Mouse (Mus musculus) CH12.LX (cell line): ENCODE data around the gene Ythdf2. TPM values are rescaled to one million over a fixed set of nuclear protein-coding genes. Genes with fewer than 3 reads are reported as not detected.
"Not testable (repeated sequence)": the region's sequence is repeated elsewhere in the genome, so short reads cannot be mapped to it uniquely, and the experiment has no call there.

Experiments
- DNase-seq: peaks from one replicate; pipeline ENCODE4 v3.0.0-alpha.2; 2013; ENCODE audit errors: extremely low read depth
- H3K27ac ChIP-seq: 2 replicates; pipeline ENCODE4 v1.5.1; 2012; ENCODE audit warnings: low read depth, mild to moderate bottlenecking, control low read depth, moderate library complexity; ENCODE audit not compliant: insufficient read depth
- H3K27me3 ChIP-seq: replicated peaks from 2 replicates; pipeline ENCODE3; 2012; ENCODE audit warnings: inconsistent platforms
- H3K36me3 ChIP-seq, 2 experiments: replicated peaks in 1 of 2; 2 replicates each; pipeline versions ENCODE3 to v1.6.1; 2012; ENCODE audit warnings: inconsistent platforms in 1 of 2, low read length in 1 of 2, mild to moderate bottlenecking in 1 of 2, mixed read lengths in 1 of 2, moderate library complexity in 1 of 2; ENCODE audit not compliant: control insufficient read depth in 1 of 2, insufficient read depth in 1 of 2
- H3K4me1 ChIP-seq, 2 experiments: 2 replicates each; pipeline ENCODE4 v1.6.1; 2012; ENCODE audit warnings: inconsistent platforms in 1 of 2, moderate library complexity in 1 of 2; ENCODE audit not compliant: insufficient read depth in 2 of 2, control insufficient read depth in 1 of 2
- H3K4me2 ChIP-seq: 2 replicates; pipeline ENCODE4 v1.6.1; 2012; ENCODE audit warnings: low read depth, mild to moderate bottlenecking, control low read depth; ENCODE audit not compliant: poor library complexity, insufficient read depth, severe bottlenecking
- H3K4me3 ChIP-seq, 3 experiments: fragments of 150-350 bp in 1 of 3; sonication (generic) in 1 of 3; replicated peaks in 1 of 3; 2 replicates each; pipeline versions ENCODE3 to v1.5.1; 2011 to 2012; ENCODE audit warnings: low read depth in 2 of 3, low read length in 2 of 3, mild to moderate bottlenecking in 2 of 3, moderate library complexity in 2 of 3, control low read depth in 1 of 3, improper control_type of control experiment in 1 of 3, inconsistent platforms in 1 of 3, mixed read lengths in 1 of 3; ENCODE audit not compliant: poor library complexity in 1 of 3
- H3K79me2 ChIP-seq: replicated peaks from 2 replicates; pipeline ENCODE4 v1.6.1; 2012; ENCODE audit warnings: mild to moderate bottlenecking, moderate library complexity; ENCODE audit not compliant: control insufficient read depth, poor library complexity, insufficient read depth, severe bottlenecking; ENCODE audit errors: extremely low read depth
- H3K9ac ChIP-seq: 2 replicates; pipeline ENCODE4 v1.6.1; 2012; ENCODE audit warnings: low read depth, mild to moderate bottlenecking, control low read depth, moderate library complexity; ENCODE audit not compliant: insufficient read depth
- H3K9me3 ChIP-seq: replicated peaks from 2 replicates; pipeline ENCODE3; 2012; ENCODE audit warnings: low read length, inconsistent platforms, mixed read lengths
- CHD2 ChIP-seq: IDR thresholded peaks from 2 replicates; pipeline ENCODE4 v1.6.1; 2011; ENCODE audit warnings: low read length, improper control_type of control experiment
- ELF1 ChIP-seq: IDR thresholded peaks from 2 replicates; pipeline ENCODE4 v1.6.1; 2014; ENCODE audit warnings: low read depth, mild to moderate bottlenecking, inconsistent platforms, low read length, improper control_type of control experiment
- IRF4 ChIP-seq: IDR thresholded peaks from 2 replicates; pipeline ENCODE4 v1.6.1; 2014; ENCODE audit warnings: low read depth, mild to moderate bottlenecking, inconsistent platforms, low read length, improper control_type of control experiment
- JUND ChIP-seq: conservative IDR thresholded peaks from 2 replicates; pipeline ENCODE4 v1.6.1; 2011; ENCODE audit warnings: low read depth, low read length, improper control_type of control experiment
- KAT2A ChIP-seq: IDR thresholded peaks from 2 replicates; pipeline ENCODE4 v1.6.1; 2012; ENCODE audit warnings: low read length, improper control_type of control experiment, inconsistent platforms; ENCODE audit not compliant: insufficient replicate concordance
- MAFK ChIP-seq: IDR thresholded peaks from 2 replicates; pipeline ENCODE4 v1.6.1; 2011; ENCODE audit warnings: low read length, improper control_type of control experiment; ENCODE audit not compliant: insufficient replicate concordance
- MAX ChIP-seq: IDR thresholded peaks from 2 replicates; pipeline ENCODE4 v1.6.1; 2011; ENCODE audit warnings: low read length, improper control_type of control experiment
- MYC ChIP-seq: IDR thresholded peaks from 2 replicates; pipeline ENCODE4 v1.6.1; 2011; ENCODE audit warnings: low read depth, mild to moderate bottlenecking, improper control_type of control experiment, low read length
- NELFE ChIP-seq: IDR thresholded peaks from 2 replicates; pipeline ENCODE4 v1.6.1; 2011; ENCODE audit warnings: low read depth, low read length, improper control_type of control experiment
- NRF1 ChIP-seq: IDR thresholded peaks from 2 replicates; pipeline ENCODE4 v1.6.1; 2014; ENCODE audit warnings: low read depth, mild to moderate bottlenecking, inconsistent platforms, low read length, improper control_type of control experiment, moderate library complexity
- RAD21 ChIP-seq: IDR thresholded peaks from 2 replicates; pipeline ENCODE4 v1.6.1; 2011; ENCODE audit warnings: low read depth, mild to moderate bottlenecking, low read length, improper control_type of control experiment, moderate library complexity
- RCOR1 ChIP-seq: conservative IDR thresholded peaks from 2 replicates; pipeline ENCODE4 v1.6.1; 2012; ENCODE audit warnings: low read depth, mild to moderate bottlenecking, inconsistent platforms, low read length, improper control_type of control experiment
- SMC3 ChIP-seq: IDR thresholded peaks from 2 replicates; pipeline ENCODE4 v1.6.1; 2011; ENCODE audit warnings: low read depth, low read length, improper control_type of control experiment
- TCF12 ChIP-seq: IDR thresholded peaks from 2 replicates; pipeline ENCODE4 v1.6.1; 2014; ENCODE audit warnings: low read depth, mild to moderate bottlenecking, inconsistent platforms, low read length, improper control_type of control experiment
- UBTF ChIP-seq: IDR thresholded peaks from 2 replicates; pipeline ENCODE4 v1.6.1; 2012; ENCODE audit warnings: low read depth, mild to moderate bottlenecking, inconsistent platforms, low read length, improper control_type of control experiment, moderate library complexity
- USF1 ChIP-seq: IDR thresholded peaks from 2 replicates; pipeline ENCODE4 v1.6.1; 2014; ENCODE audit warnings: low read depth, mild to moderate bottlenecking, inconsistent platforms, low read length, improper control_type of control experiment
- ZKSCAN1 ChIP-seq: IDR thresholded peaks from 2 replicates; pipeline ENCODE4 v1.6.1; 2012; ENCODE audit warnings: low read depth, inconsistent platforms, low read length, improper control_type of control experiment, borderline replicate concordance
- ZMIZ1 ChIP-seq: IDR thresholded peaks from 2 replicates; pipeline ENCODE4 v1.6.1; 2012; ENCODE audit warnings: low read depth, mild to moderate bottlenecking, inconsistent platforms, low read length, improper control_type of control experiment
- ZNF384 ChIP-seq: IDR thresholded peaks from 2 replicates; pipeline ENCODE4 v1.6.1; 2012; ENCODE audit warnings: low read depth, low read length, improper control_type of control experiment, inconsistent platforms
- dilution Hi-C: fragments of 300-500 bp; cut with MboI; formaldehyde crosslinking; loops from 2 replicates; pipeline ENCODE4 v1.14.3; 2020; ENCODE audit warnings: low sequenced_read_pairs; ENCODE audit not compliant: extremely low pct_unique_long_range_greater_than_20kb, extremely low pct_ligation_motif_present
- in situ Hi-C: fragments of 300-500 bp; cut with MboI; formaldehyde crosslinking; loops from 3 replicates; pipeline ENCODE4 v1.14.3; 2019; ENCODE audit warnings: low sequenced_read_pairs, low pct_ligation_motif_present, low pct_unique_long_range_greater_than_20kb, mixed read lengths
- polyA plus RNA-seq: library from polyadenylated mRNA; unstranded; fragments of >175 nt; gene quantifications from 2 replicates; pipeline ENCODE4 v1.2.1, GENCODE M21; 2012; ENCODE audit warnings: low read depth; ENCODE audit not compliant: insufficient read length
- total RNA-seq, 2 experiments: library from RNA; depleted of rRNA; stranded (reverse); fragments of 300-350 nt in 1 of 2; fragments of >200 nt in 1 of 2; gene quantifications; 2 replicates each; pipeline ENCODE4 v1.2.3; 2012 to 2014

Ythdf2 gene
- total and polyA plus RNA-seq, 3 experiments = 51.6 to 78.3 (median 56.5) TPM

DNA sequence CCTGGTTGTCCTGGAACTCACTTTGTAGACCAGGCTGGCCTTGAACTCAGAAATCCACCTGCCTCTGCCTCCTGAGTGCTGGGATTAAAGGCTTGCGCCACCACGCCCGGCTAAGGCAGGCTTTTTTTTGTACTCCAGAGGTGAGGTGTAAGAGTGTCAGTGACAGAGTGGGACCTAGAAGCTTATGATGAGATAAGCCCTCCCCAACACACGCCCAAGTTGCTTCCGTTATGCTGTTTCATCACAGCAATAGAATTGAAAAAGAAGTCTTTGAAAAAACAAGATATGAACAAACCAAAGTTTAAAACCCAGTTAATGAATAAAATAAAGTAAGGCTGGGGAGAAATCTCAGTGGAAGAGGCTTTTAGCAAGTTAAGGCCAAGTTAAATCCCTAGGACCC is 18.3 kb upstream of the Ythdf2 start:
- Histone ChIP-seq H3K27me3 (no peaks in the 10 kb centered on the region), H3K36me3 (peaks cover 57 to 88% of the 10 kb centered on the region in 2 experiments), H3K79me2 (no peaks in the 10 kb centered on the region), H3K27ac (no peak overlapping the region), H3K4me2 (no peak overlapping the region), H3K9ac (no peak overlapping the region), H3K4me1 (peaks cover 5 to 20% of the 10 kb centered on the region in 2 experiments), H3K4me3 (no peak overlapping the region), H3K9me3 (no peaks in the 10 kb centered on the region)
- in situ Hi-C loops = no loop called here
- no peak for DNase-seq
- dilution Hi-C loops = no loop called here
- TF ChIP-seq ZNF384 (no peak), IRF4 (no peak), MYC (no peak), USF1 (no peak), ELF1 (no peak), TCF12 (no peak), SMC3 (no peak), RCOR1 (no peak), ZMIZ1 (no peak), MAX (no peak), JUND (no peak), KAT2A (no peak), RAD21 (no peak), MAFK (no peak), NELFE (no peak), UBTF (no peak), NRF1 (no peak), CHD2 (no peak), ZKSCAN1 (no peak)

DNA sequence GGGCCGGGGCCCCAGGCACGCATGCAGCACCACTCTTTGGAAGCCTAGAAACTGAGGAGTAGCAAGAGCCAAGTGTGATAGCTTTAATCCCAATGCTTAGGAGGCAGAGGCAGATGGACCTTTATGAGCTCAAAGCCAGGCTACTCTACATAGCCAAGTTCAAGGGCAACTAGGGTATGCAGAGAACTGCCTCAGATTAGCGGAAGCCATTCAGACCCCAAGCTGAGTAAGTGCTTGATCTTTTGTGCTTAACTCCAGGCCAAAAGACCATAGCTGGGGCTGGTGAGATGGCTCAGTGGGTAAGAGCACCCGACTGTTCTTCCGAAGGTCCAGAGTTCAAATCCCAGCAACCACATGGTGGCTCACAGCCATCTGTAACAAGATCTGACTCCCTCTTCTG is 9.9 kb upstream of the Ythdf2 start:
- H3K4me2 ChIP-seq, H3K27me3 ChIP-seq, in situ Hi-C loops, dilution Hi-C loops, DNase-seq, H3K4me3 ChIP-seq, H3K9ac ChIP-seq, H3K79me2 ChIP-seq, H3K27ac ChIP-seq, H3K4me1 ChIP-seq, H3K9me3 ChIP-seq: not testable (repeated sequence)
- peaks cover 17 to 35% of the 10 kb centered on the region in 2 experiments for H3K36me3 ChIP-seq

DNA sequence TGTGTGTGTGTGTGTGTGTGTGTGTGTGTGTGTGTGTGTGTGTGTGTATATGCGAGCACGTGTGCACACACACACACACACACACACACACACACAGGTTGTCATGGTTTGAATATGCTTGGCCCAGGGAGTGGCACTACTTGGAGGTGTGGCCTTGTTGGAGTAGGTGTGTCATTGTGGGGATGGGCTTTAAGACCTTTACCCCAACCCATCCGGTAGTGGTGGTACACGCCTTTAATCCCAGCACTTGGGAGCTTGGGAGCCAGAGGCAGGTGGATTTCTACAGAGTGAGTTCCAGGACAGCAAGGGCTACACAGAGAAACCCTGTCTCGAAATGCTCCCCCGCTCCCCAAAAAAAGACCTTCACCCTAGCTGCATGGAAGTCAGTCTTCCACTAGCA is 6.3 kb upstream of the Ythdf2 start:
- H3K9me3 ChIP-seq, H3K79me2 ChIP-seq, H3K4me3 ChIP-seq, H3K36me3 ChIP-seq, H3K27me3 ChIP-seq, H3K4me2 ChIP-seq, DNase-seq, H3K9ac ChIP-seq, dilution Hi-C loops, H3K27ac ChIP-seq: not testable (repeated sequence)
- in situ Hi-C loops = loop anchor here (5.0 kb wide), 1 partner anchor 34 kb away; no protein-coding TSS in a partner anchor
- peaks cover 4 to 15% of the 10 kb centered on the region in 2 experiments; a peak in 2 of 4 replicates for H3K4me1 ChIP-seq
